Mouse (Mus musculus): ENCODE measurements around the gene Nckap1. TPM values are rescaled to one million over a fixed set of nuclear protein-coding genes. Genes with fewer than 3 reads are reported as not detected.

The Nckap1 gene
- polyA plus RNA-seq (2012; ENCODE audit: low replicate concordance): 0.75 and 1.1 TPM in 2 replicates

GRCm38 (mm10) chr2:80581043-80581711, at the start of gene Nckap1:
Gene Nckap1, minus strand, starts transcription at chr2:80581380.

GRCm38 (mm10) chr2:80616854-80617737, 35.9 kb upstream of the Nckap1 start, which contains the start of the genes Dusp19 and Nup35:
Gene Dusp19, plus strand, starts transcription at chr2:80617045.
Gene Nup35, plus strand, starts transcription at chr2:80617236.

Other genes with a start within 250 kb of the Nckap1 start
- gene Frzb, start 133.8 kb downstream of the Nckap1 start, polyA plus RNA-seq (2012; ENCODE audit: low replicate concordance): 0.28 and 0.29 TPM in 2 replicates
- gene Dusp19, start 35.7 kb upstream of the Nckap1 start, polyA plus RNA-seq (2012; ENCODE audit: low replicate concordance): 0.17 and 1.2 TPM in 2 replicates
- gene Nup35, start 35.9 kb upstream of the Nckap1 start, polyA plus RNA-seq (2012; ENCODE audit: low replicate concordance): 0.22 and 1.4 TPM in 2 replicates